Mouse (Mus musculus) lung, adult 18-20 months (tissue): Measurements from ENCODE around the gene Slc9a3r2.

Source experiments
- DNase-seq, 2 experiments: peaks; one replicate each; pipeline ENCODE4 v3.0.0; 2022; ENCODE audit warnings: mixed read lengths in 2 of 2

The Slc9a3r2 gene

GRCm38 (mm10) chr17:24591695-24592094 lies 58.4 kb downstream of the Slc9a3r2 start:
- DNase-seq, result no peak

GRCm38 (mm10) chr17:24590943-24591342 lies 59.2 kb downstream of the Slc9a3r2 start:
- DNase-seq, result peak; percentile 22 to 24
